Mouse (Mus musculus) forebrain, embryonic 11.5 days (tissue): ENCODE data around the gene Guk1. TPM values are rescaled to one million over a fixed set of nuclear protein-coding genes. Genes with fewer than 3 reads are reported as not detected.

Experiments used
- ATAC-seq: fragments of 200-750 bp; cut with Nextera tagmentation; replicated peaks from 2 replicates; pipeline ENCODE4 v1.8.0; 2017; ENCODE audit warnings: moderate TSS enrichment; ENCODE audit not compliant: low FRiP score
- DNase-seq: peaks from one replicate; pipeline ENCODE4 v3.0.0-alpha.2; 2017; ENCODE audit warnings: low spot score
- H3K27ac ChIP-seq: fragments of 300-500 bp; sonication (generic); 2 replicates; pipeline ENCODE4 v1.5.1; 2014; ENCODE audit warnings: low read depth, low read length
- H3K27me3 ChIP-seq: fragments of 300-500 bp; sonication (generic); 2 replicates; pipeline ENCODE4 v1.6.1; 2014; ENCODE audit warnings: mild to moderate bottlenecking, low read length, mixed read lengths; ENCODE audit not compliant: control insufficient read depth, insufficient read depth
- H3K36me3 ChIP-seq: fragments of 300-500 bp; sonication (generic); 2 replicates; pipeline ENCODE4 v1.6.1; 2014; ENCODE audit warnings: mild to moderate bottlenecking, low read length, moderate library complexity, mixed read lengths; ENCODE audit not compliant: control insufficient read depth, insufficient read depth
- H3K4me1 ChIP-seq: fragments of 300-500 bp; sonication (generic); replicated peaks from 2 replicates; pipeline ENCODE4 v1.6.1; 2014; ENCODE audit warnings: low read length, mixed read lengths; ENCODE audit not compliant: control insufficient read depth, insufficient read depth
- H3K4me2 ChIP-seq: fragments of 300-500 bp; sonication (generic); 2 replicates; pipeline ENCODE4 v1.6.1; 2014; ENCODE audit warnings: low read depth, mild to moderate bottlenecking, low read length, moderate library complexity, mixed read lengths; ENCODE audit not compliant: severe bottlenecking
- H3K4me3 ChIP-seq: fragments of 300-500 bp; sonication (generic); 2 replicates; pipeline ENCODE4 v1.5.1; 2014; ENCODE audit warnings: low read depth, low read length
- H3K9ac ChIP-seq: fragments of 300-500 bp; sonication (generic); 2 replicates; pipeline ENCODE4 v1.6.1; 2014; ENCODE audit warnings: low read length
- H3K9me3 ChIP-seq: fragments of 300-500 bp; sonication (generic); 2 replicates; pipeline ENCODE4 v1.6.1; 2016; ENCODE audit warnings: low read length, mixed read lengths; ENCODE audit not compliant: control insufficient read depth
- WGBS: fragments of 180-500 bp; shearing (Covaris S2); extraction: QIAGEN DNeasy Blood & Tissue Kit; methylation state at CpG from one replicate; pipeline ENCODE4 v1.1.7; 2014; 5-methylcytosine and 5-hydroxymethylcytosine counted together
- polyA plus RNA-seq: library from polyadenylated mRNA; unstranded; fragments of >200 nt; fragmentation: Nextera tagmentation; extraction: Ambion mirVana; gene quantifications from 2 replicates; pipeline ENCODE4 v1.2.1, GENCODE M21; 2014

Guk1 gene
- 90.3 and 95.7 TPM in 2 replicates for polyA plus RNA-seq

DNA sequence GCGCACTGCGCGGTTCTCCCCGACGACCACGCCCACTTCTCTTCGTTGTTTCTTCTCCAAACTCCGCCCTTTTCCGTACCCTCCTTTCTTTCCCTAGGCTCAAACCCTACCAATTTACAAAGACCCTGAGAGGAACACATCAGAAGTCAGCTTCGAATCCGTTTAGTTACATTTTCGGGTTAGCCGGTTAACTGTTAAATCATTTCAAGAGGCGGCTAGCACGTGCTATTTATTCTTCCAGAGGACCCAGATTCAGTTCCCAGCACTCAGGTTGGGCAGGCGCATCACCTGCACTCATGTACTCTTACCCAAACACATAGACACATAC lies at the start of gene Guk1:
Gene Guk1 (minus strand): TSS at position 154 of the 328 bp plus-strand sequence.
- Histone ChIP-seq H3K9me3 (no peaks in the 10 kb centered on the region), H3K4me3 (peak within 1 kb of the TSS; percentile 63), H3K4me2 (peak within 1 kb of the TSS; percentile 88), H3K27ac (peak within 1 kb of the TSS; percentile 70), H3K36me3 (no peaks in the 10 kb centered on the region), H3K9ac (peak within 1 kb of the TSS; percentile 77), H3K4me1 (no peaks in the 10 kb centered on the region; the same call in 1 of the 2 replicates), H3K27me3 (no peaks in the 10 kb centered on the region)
- DNase-seq (no peak), ATAC-seq (peak; percentile 45; the same call in 1 of the 2 replicates)
- WGBS = 7% methylated on average over 16 of the region's 16 CpGs

DNA sequence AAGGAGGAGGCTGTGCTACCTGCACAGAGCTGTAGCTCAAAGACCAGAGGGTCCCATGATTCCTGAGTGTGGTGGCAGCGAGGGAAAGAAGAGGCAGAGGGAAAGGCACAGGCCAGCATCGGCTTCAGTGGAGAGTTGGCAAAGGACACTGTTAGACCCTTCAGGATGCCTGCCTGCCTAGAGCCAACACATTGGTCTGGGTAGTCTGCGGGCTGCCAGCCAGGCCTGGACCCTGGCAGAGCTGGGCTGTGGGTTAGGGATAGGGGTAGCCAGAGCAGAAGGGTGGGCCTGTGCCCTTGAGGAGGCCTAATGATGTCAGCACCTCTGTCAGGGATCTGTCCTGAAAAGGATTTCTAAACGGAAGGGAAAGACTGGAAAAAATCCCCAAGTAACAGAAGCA lies 47.8 kb upstream of the Guk1 start:
- ATAC-seq (no peak), DNase-seq (no peak)
- 78% methylated on average over 4 of the region's 4 CpGs for WGBS
- peaks cover 2% of the 10 kb centered on the region; the same call in 1 of the 2 replicates for H3K27me3 ChIP-seq
- no peak overlapping the region for H3K4me2 ChIP-seq
- no peaks in the 10 kb centered on the region for H3K36me3 ChIP-seq
- no peaks in the 10 kb centered on the region for H3K9me3 ChIP-seq
- no peak overlapping the region for H3K27ac ChIP-seq
- no peak overlapping the region for H3K4me3 ChIP-seq
- H3K4me1 ChIP-seq = peaks cover 10% of the 10 kb centered on the region; the same call in 1 of the 2 replicates
- no peak overlapping the region for H3K9ac ChIP-seq

DNA sequence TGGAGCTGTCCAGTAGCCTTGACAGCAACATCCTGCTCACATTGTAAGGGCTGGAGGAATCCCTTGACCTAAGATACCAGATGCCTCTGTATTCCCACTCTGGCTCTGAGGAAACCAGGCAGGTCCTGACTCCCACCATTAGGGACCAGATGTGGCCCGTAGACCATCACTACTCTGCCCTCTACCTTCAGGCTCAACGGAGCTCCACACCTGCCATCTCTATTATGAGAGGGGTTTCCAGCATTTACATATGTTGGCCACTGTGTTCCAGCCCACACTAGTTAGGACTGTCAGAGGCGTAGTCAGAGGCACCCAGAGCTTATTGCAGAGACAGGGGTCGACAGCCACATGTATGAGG lies 47.4 kb upstream of the Guk1 start:
- H3K4me2 ChIP-seq = no peak overlapping the region
- peaks cover 10% of the 10 kb centered on the region; the same call in 1 of the 2 replicates for H3K4me1 ChIP-seq

DNA sequence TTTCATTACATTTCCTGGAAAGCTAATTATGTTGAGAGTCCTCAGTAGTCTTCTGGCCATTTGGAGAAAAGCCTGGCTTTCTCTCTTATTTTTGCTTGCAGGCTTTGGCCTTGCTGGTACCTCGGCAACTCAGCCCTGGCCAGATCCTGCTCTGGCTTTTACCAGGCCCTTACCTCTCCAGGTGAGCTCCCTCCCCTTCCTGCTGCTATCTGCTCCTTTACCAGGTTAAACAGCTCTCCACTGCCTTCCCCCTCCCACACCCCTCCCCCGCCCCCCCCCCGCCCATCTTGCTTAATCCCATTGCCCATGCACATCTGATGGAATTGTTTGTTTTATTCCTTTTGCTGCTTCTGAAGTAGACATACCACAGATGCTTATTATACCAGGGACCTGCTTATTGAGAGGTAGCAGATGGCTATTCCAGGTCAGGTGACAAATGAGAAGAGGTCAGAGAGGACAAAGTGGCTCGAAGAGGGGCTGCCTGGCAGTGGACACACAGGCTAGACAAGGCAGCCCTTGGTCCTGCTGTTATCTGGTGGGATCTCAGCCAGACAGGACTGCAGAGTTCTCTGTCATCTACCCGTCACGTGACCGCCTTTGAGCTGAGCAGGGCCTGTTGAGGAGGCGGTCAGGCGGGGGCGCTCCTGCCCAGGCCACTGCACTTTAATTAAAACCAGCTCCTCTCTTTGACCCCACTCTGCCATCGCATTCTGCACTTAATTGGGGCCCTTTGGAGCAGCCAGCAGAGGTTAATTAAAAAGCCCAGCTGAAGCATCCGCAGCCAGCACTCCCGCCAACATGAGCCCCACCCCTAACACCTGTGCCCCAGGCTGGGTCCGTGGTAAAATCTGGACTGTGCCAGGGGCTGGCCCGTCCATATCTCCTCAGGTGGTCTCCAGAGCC lies 46.8 kb upstream of the Guk1 start:
- H3K9me3 ChIP-seq = no peaks in the 10 kb centered on the region
- H3K4me2 ChIP-seq = no peak overlapping the region
- DNase-seq = peak; percentile 86
- H3K4me3 ChIP-seq = no peak overlapping the region
- no peaks in the 10 kb centered on the region for H3K36me3 ChIP-seq
- peaks cover 10% of the 10 kb centered on the region; the same call in 1 of the 2 replicates for H3K4me1 ChIP-seq
- WGBS = 5% methylated on average over 15 of the region's 15 CpGs
- peak; percentile 84 for ATAC-seq
- no peak overlapping the region for H3K27ac ChIP-seq
- H3K9ac ChIP-seq = no peak overlapping the region
- peaks cover 2% of the 10 kb centered on the region; the same call in 1 of the 2 replicates for H3K27me3 ChIP-seq

More for the DNA sequence above, 47.4 kb upstream of the Guk1 start:
- no peak overlapping the region for H3K27ac ChIP-seq
- WGBS = 60% methylated on average over 4 of the region's 4 CpGs
- DNase-seq = no peak
- H3K4me3 ChIP-seq = no peak overlapping the region
- H3K36me3 ChIP-seq = no peaks in the 10 kb centered on the region
- no peaks in the 10 kb centered on the region for H3K9me3 ChIP-seq
- ATAC-seq = peak; percentile 44
- peaks cover 2% of the 10 kb centered on the region; the same call in 1 of the 2 replicates for H3K27me3 ChIP-seq
- no peak overlapping the region for H3K9ac ChIP-seq

DNA sequence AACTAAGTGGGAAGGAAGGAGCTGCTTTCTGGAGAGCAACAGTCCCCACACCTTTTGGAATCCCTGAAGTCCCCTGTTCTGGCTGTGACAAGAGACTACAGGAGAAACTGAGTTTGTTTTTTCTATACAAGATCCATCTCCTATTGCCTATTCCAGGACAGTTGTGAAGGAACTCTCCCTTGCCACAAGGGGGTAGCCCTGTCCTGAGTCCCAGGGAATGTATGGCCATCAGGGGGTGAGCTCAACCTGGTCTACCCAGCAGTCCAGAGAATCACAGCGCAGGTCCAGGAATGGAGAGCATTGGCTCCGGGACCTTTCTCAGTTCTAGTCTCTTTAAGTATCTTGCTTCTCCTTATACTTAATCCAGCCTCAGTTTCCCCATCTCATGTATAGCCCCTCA lies 40.8 kb upstream of the Guk1 start:
- no peak overlapping the region for H3K4me2 ChIP-seq
- 0 out of 2 replicates have a peak, but pooled peaks cover 2% of the 10 kb centered on the region for H3K4me1 ChIP-seq
- H3K36me3 ChIP-seq = no peaks in the 10 kb centered on the region
- no peaks in the 10 kb centered on the region for H3K9me3 ChIP-seq
- DNase-seq (no peak), ATAC-seq (no peak)
- 53% methylated on average over 2 of the region's 2 CpGs for WGBS
- H3K27me3 ChIP-seq = no peaks in the 10 kb centered on the region
- no peak overlapping the region for H3K9ac ChIP-seq
- no peak overlapping the region for H3K27ac ChIP-seq
- H3K4me3 ChIP-seq = no peak overlapping the region

DNA sequence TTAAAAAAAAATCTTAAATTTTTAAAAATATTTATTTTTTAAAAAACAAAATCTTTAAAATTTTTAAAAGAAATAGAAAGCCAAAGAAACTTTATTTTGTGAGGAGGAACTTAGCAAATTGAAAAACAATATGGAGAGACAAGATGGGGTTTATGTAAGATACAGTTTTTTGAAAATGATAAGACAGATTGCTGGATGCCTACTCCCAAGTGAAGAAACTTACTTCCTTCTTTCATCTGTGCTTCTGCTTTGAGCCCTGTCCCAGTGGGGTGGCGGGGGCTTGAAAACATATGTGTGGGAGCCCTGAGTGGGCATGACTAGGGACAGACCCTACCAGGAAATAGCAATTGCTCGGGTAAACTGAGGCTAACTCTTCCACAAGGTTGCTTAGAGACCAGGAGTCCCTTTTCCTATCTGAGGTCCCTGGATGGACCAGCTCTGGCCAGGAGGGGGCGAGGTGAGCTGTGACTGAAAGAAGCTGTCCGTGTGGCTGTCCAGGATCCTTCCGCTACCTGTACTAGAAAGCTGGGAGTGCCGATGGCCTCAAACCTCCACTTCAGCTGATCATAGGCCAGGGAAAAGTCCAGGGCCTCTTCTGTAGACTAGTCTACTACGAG lies 38.2 kb upstream of the Guk1 start:
- H3K9me3 ChIP-seq = no peaks in the 10 kb centered on the region
- DNase-seq (peak; percentile 84), ATAC-seq (no peak)
- no peaks in the 10 kb centered on the region for H3K36me3 ChIP-seq
- no peak overlapping the region for H3K4me2 ChIP-seq
- peaks cover 10% of the 10 kb centered on the region for H3K4me1 ChIP-seq
- no peak overlapping the region for H3K27ac ChIP-seq
- H3K9ac ChIP-seq = no peak overlapping the region
- 18% methylated on average over 7 of the region's 7 CpGs for WGBS
- H3K27me3 ChIP-seq = no peaks in the 10 kb centered on the region
- no peak overlapping the region for H3K4me3 ChIP-seq

DNA sequence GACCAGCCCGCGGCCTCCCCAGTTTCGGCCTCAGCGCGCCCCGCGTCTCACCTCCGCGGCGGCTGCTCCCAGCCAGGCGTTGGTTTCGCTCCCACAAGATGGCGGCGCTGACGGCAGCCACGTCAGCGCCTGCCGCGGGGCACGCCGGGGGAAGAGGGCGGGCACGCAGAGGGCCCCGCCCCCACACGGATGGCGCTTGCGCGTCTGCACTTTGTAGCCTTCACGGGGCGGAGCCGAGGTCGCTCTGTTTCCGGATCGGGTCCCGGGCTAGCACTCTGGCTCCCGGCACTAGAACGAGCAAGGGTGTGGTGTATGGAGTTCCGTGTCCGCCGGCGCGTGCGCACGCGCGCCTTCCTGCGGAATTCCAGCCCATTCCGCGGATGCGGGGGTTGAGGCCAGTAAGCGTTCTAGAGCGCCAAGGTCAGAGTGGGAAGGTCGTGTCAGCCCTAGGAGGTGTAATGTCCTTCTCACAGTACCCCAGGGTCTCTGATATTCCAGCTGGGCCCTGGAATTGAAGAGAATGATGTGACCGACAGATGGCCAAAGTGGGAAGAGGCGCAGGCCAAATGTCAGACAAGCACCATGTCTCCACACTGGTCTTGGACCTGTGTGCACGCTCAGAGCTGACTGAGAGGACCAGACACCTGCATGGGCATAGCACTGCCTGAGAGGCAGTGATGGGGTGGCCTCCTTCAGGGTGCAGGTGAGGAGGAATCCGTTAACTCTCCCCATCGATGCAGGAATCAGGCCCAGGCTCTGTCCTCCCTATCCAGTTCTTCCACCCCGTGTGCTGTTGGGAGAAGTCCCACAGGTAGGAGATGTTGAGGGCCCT lies 36.3 kb upstream of the Guk1 start, which contains the start of gene Arf1:
Gene Arf1 (minus strand): TSS at position 149 of the 832 bp plus-strand sequence.
- WGBS = 4% methylated on average over 56 of the region's 59 CpGs
- ATAC-seq = peak; percentile 95
- Histone ChIP-seq H3K36me3 (no peaks in the 10 kb centered on the region), H3K9me3 (no peaks in the 10 kb centered on the region), H3K4me2 (peak within 1 kb of the TSS; percentile 89), H3K4me1 (peaks cover 10% of the 10 kb centered on the region), H3K27ac (peak within 1 kb of the TSS; percentile 89), H3K27me3 (no peaks in the 10 kb centered on the region), H3K4me3 (peak within 1 kb of the TSS; percentile 100), H3K9ac (peak within 1 kb of the TSS; percentile 98)
- DNase-seq = peak; percentile 97

DNA sequence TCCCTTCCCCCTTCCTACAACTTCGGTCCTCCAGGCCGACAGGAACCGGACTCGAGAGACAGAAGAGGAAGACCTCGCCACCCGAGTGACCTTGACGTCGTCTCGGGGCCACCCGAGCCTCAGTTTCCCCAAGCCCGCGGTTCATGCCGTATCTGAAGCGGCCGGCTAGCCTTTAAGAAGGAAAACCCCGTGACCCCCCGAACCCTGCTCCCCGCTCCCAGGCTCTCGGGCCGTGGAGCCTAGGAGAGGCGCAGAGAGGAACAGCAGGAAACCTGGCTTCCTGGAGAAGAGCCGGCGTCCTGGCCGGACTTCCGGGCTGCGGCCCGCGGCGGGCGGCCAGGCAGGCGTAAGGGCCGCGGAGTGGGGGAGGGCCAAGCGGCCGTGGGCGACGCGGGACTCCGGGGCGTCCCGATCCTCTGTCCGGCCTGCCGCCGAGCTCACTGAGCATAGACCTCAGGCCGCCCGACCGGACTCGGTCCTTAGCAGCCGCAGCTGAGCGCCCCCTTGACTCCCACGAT lies 35.7 kb upstream of the Guk1 start:
- WGBS = under 1% methylated on average over 46 of the region's 51 CpGs
- peak; percentile 83 for ATAC-seq

More for the DNA sequence above, 35.7 kb upstream of the Guk1 start:
- Histone ChIP-seq H3K4me3 (peak overlapping the region; percentile 100), H3K27me3 (no peaks in the 10 kb centered on the region), H3K27ac (peak overlapping the region; percentile 89), H3K4me1 (peaks cover 10% of the 10 kb centered on the region), H3K9me3 (no peaks in the 10 kb centered on the region), H3K9ac (peak overlapping the region; percentile 98), H3K4me2 (peak overlapping the region; percentile 89), H3K36me3 (no peaks in the 10 kb centered on the region)
- no peak for DNase-seq
